Mouse (Mus musculus): ENCODE data around the gene Auts2. TPM values are rescaled to one million over a fixed set of nuclear protein-coding genes. Genes with fewer than 3 reads are reported as not detected.

Auts2 gene
- total and polyA plus RNA-seq, 2 experiments from 2014 or later: 6.8 to 12.1 TPM

DNA sequence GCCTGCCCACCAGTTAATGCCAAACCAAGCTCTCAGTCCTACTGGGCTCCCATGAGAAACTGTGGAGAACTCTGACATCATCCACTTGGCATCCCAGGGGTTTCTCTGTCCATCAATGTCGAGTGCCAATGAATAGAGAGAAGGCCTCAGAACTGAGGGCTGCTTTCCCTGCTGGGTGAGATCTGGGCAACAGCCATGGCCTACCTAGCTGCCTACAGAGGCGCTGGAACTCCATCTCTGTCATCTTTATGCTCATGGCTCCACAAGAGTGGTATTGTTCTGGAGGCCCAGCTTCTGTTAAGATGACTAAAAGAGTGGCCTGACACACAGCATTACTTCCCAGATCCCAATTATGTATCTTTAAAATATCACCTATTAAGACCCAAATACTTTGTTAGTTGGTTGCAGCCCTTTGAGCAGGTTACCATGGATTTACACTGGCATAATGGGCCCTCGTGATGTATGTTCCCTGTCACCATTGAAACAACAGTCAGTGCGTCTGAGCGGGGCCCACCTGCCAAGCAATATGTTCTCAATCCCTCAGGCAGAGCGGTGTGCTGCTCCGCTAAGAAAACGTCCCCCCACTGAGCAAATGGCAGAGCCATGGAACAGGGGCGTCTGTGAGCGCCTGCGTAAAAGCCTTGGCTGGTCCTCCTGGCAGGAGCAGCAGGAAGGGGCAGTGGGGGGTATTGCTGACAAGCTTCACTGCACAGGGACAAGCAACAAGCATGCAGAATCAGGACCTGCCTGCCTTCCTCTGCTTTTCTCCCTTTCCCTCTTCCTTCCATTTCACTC lies 718.8 kb downstream of the Auts2 start:
- Histone ChIP-seq H3K9me3 (replicated peaks; ENCODE audit: control insufficient read depth, low read length) (no peaks in the 10 kb centered on the region), H3K27me3 (ENCODE audit: control insufficient read depth, insufficient read depth, low read length) (no peaks in the 10 kb centered on the region), H3K27ac (ENCODE audit: low read depth) (no peak overlapping the region), H3K4me3 (ENCODE audit: low read depth, low read length) (no peak overlapping the region), H3K4me2 (ENCODE audit: low read depth, low read length) (no peak overlapping the region), H3K4me1 (ENCODE audit: control insufficient read depth, insufficient read depth) (no peaks in the 10 kb centered on the region), H3K36me3 (replicated peaks; ENCODE audit: control insufficient read depth, insufficient read depth, low read length) (no peaks in the 10 kb centered on the region), H3K9ac (replicated peaks; ENCODE audit: low read depth, low read length) (no peak overlapping the region)
- DNase-seq (ENCODE audit: low spot score) (no peak), ATAC-seq (ENCODE audit: insufficient read depth, low read depth) (no peak)
- TF ChIP-seq CTCF (IDR thresholded peaks at IDR 0.05; ENCODE audit: low read depth): no peak
- no peak for TF ChIP-seq EP300 (IDR thresholded peaks at IDR 0.05; ENCODE audit: low read depth)
- WGBS: 67% methylated on average over 11 of the region's 11 CpGs

- Histone ChIP-seq H3K4me3 (ENCODE audit: low read depth, low read length) (no peak overlapping the region), H3K27ac (ENCODE audit: low read depth) (no peak overlapping the region), H3K9ac (replicated peaks; ENCODE audit: low read depth, low read length) (no peak overlapping the region), H3K27me3 (ENCODE audit: control insufficient read depth, insufficient read depth, low read length) (no peaks in the 10 kb centered on the region), H3K4me2 (ENCODE audit: low read depth, low read length) (no peak overlapping the region), H3K36me3 (replicated peaks; ENCODE audit: control insufficient read depth, insufficient read depth, low read length) (no peaks in the 10 kb centered on the region), H3K9me3 (replicated peaks; ENCODE audit: control insufficient read depth, low read length) (no peaks in the 10 kb centered on the region), H3K4me1 (ENCODE audit: control insufficient read depth, insufficient read depth) (no peaks in the 10 kb centered on the region)
- TF ChIP-seq CTCF (IDR thresholded peaks at IDR 0.05; ENCODE audit: low read depth) (no peak), EP300 (IDR thresholded peaks at IDR 0.05; ENCODE audit: low read depth) (no peak)
- ATAC-seq (ENCODE audit: insufficient read depth, low read depth) (no peak), DNase-seq (ENCODE audit: low spot score) (no peak)
- WGBS: 79% methylated on average over 4 of the region's 4 CpGs
These were observed 721.7 kb downstream of the Auts2 start for GRCm38 (mm10) chr5:131821461-131821860.

DNA sequence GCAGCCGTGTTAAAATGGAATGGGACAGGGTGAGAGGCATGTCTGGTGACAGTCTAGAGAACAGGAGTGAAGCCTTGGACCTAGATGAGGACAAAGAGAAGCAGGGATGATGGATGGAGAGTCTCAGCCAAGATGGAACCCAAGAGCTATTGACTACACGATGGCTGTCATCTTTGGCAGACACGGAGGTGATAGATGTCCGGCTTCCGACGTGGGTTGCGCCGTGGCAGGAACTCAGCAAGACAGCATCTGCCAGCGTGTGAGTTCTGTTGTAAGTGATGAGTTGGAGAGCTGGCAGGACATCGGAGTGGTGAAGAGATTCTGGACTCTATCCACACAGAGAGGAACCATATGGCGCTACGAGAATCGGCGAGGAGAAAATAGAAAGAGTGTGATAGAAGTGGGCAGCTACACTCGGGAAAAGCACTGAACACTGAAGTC lies 723.9 kb downstream of the Auts2 start:
- WGBS: 82% methylated on average over 15 of the region's 15 CpGs
- Histone ChIP-seq H3K36me3 (replicated peaks; ENCODE audit: control insufficient read depth, insufficient read depth, low read length) (no peaks in the 10 kb centered on the region), H3K4me1 (ENCODE audit: control insufficient read depth, insufficient read depth) (no peaks in the 10 kb centered on the region), H3K27me3 (ENCODE audit: control insufficient read depth, insufficient read depth, low read length) (no peaks in the 10 kb centered on the region), H3K4me2 (ENCODE audit: low read depth, low read length) (no peak overlapping the region), H3K9ac (replicated peaks; ENCODE audit: low read depth, low read length) (no peak overlapping the region), H3K27ac (ENCODE audit: low read depth) (no peak overlapping the region), H3K4me3 (ENCODE audit: low read depth, low read length) (no peak overlapping the region), H3K9me3 (replicated peaks; ENCODE audit: control insufficient read depth, low read length) (no peaks in the 10 kb centered on the region)
- no peak for ATAC-seq (ENCODE audit: insufficient read depth, low read depth)
- no peak for TF ChIP-seq EP300 (IDR thresholded peaks at IDR 0.05; ENCODE audit: low read depth)
- no peak for TF ChIP-seq CTCF (IDR thresholded peaks at IDR 0.05; ENCODE audit: low read depth)
- DNase-seq (ENCODE audit: low spot score): no peak

DNA sequence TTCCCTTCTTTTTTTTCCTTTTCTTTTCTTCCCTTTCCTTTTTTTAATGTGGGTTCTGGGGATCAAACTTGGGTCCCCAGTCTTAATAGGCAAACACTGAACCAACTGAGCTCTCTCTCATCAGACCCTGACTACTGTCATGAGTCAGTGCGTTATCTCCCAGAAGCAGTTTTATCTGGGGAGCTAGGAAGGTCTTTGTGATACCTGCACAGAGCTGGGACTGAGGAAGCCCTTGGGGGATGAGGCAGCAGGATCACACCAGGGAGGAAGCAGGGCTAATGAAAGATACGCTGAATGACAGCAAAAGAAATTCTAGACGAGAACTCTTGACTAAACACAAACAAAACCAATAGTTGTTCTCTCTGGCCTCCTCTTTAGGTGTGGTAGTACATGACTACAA lies 727.6 kb downstream of the Auts2 start:
- WGBS: 56% methylated on average over 3 of the region's 3 CpGs
- DNase-seq (ENCODE audit: low spot score) (no peak), ATAC-seq (ENCODE audit: insufficient read depth, low read depth) (no peak)
- Histone ChIP-seq H3K4me3 (ENCODE audit: low read depth, low read length) (no peak overlapping the region), H3K4me1 (ENCODE audit: control insufficient read depth, insufficient read depth) (peaks cover 9% of the 10 kb centered on the region), H3K4me2 (ENCODE audit: low read depth, low read length) (no peak overlapping the region), H3K9ac (replicated peaks; ENCODE audit: low read depth, low read length) (no peak overlapping the region), H3K27me3 (ENCODE audit: control insufficient read depth, insufficient read depth, low read length) (no peaks in the 10 kb centered on the region), H3K27ac (ENCODE audit: low read depth) (no peak overlapping the region), H3K36me3 (replicated peaks; ENCODE audit: control insufficient read depth, insufficient read depth, low read length) (no peaks in the 10 kb centered on the region), H3K9me3 (replicated peaks; ENCODE audit: control insufficient read depth, low read length) (no peaks in the 10 kb centered on the region)
- TF ChIP-seq EP300 (IDR thresholded peaks at IDR 0.05; ENCODE audit: low read depth) (no peak), CTCF (IDR thresholded peaks at IDR 0.05; ENCODE audit: low read depth) (no peak)

DNA sequence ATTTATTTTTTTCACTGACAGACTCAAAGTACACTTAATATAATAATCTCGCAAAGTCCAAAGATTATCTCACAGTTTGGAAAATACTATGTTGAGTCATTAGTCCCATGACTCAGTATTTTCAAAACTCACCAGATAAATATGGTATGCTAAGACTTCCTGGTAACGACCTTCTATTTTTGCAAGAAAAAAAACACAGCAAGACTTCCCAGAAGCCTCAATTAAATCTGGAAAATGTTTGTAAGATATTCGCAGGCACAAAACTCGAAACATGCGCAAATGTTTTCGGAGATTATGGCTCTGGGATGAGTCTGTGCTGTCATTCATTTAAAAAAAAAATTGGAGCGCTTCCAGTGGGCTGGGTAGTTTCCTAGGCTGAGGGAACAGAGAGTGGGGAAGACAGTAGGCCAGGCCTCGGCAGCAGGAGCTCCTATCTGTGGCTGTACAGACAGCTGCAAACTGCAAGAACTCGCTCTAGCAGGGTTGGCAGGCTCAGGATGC lies 728.6 kb downstream of the Auts2 start:
- no peak overlapping the region for H3K4me3 ChIP-seq (ENCODE audit: low read depth, low read length)
- H3K9ac ChIP-seq (replicated peaks; ENCODE audit: low read depth, low read length): no peak overlapping the region
- H3K27me3 ChIP-seq (ENCODE audit: control insufficient read depth, insufficient read depth, low read length): no peaks in the 10 kb centered on the region
- ATAC-seq (ENCODE audit: insufficient read depth, low read depth): peak; percentile 59
- H3K4me1 ChIP-seq (ENCODE audit: control insufficient read depth, insufficient read depth): peaks cover 9% of the 10 kb centered on the region
- DNase-seq (ENCODE audit: low spot score): peak; percentile 53
- peak overlapping the region; percentile 63; the same call in 1 of the 2 replicates for H3K27ac ChIP-seq (ENCODE audit: low read depth)
- H3K9me3 ChIP-seq (replicated peaks; ENCODE audit: control insufficient read depth, low read length): no peaks in the 10 kb centered on the region
- no peak overlapping the region for H3K4me2 ChIP-seq (ENCODE audit: low read depth, low read length)
- H3K36me3 ChIP-seq (replicated peaks; ENCODE audit: control insufficient read depth, insufficient read depth, low read length): no peaks in the 10 kb centered on the region
- TF ChIP-seq EP300 (IDR thresholded peaks at IDR 0.05; ENCODE audit: low read depth): 0 out of 2 replicates have a peak, but pooled peaks have one; percentile 63
- no peak for TF ChIP-seq CTCF (IDR thresholded peaks at IDR 0.05; ENCODE audit: low read depth)
- WGBS: 31% methylated on average over 9 of the region's 9 CpGs
